Mouse (Mus musculus): ENCODE results near the gene Nemf.
"Not testable (repeated sequence)": the region's sequence is repeated elsewhere in the genome, so short reads cannot be mapped to it uniquely, and the experiment has no call there.

Nemf gene

DNA sequence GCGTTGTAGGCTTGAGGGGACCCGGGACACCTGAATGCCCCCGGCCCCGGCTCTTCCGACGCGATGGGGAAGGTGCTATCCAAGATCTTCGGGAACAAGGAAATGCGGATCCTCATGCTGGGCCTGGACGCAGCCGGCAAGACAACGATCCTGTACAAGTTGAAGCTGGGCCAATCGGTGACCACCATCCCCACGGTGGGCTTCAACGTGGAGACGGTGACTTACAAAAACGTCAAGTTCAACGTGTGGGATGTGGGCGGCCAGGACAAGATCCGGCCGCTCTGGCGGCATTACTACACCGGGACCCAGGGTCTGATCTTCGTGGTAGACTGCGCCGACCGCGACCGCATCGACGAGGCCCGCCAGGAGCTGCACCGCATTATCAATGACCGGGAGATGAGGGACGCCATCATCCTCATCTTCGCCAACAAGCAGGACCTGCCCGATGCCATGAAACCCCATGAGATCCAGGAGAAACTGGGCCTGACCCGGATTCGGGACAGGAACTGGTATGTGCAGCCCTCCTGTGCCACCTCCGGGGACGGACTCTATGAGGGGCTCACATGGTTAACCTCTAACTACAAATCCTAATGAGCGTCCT is 15.9 kb upstream of the Nemf start:
- DNase-seq (ENCODE audit: low read depth, low spot score) = peak; percentile 65

DNA sequence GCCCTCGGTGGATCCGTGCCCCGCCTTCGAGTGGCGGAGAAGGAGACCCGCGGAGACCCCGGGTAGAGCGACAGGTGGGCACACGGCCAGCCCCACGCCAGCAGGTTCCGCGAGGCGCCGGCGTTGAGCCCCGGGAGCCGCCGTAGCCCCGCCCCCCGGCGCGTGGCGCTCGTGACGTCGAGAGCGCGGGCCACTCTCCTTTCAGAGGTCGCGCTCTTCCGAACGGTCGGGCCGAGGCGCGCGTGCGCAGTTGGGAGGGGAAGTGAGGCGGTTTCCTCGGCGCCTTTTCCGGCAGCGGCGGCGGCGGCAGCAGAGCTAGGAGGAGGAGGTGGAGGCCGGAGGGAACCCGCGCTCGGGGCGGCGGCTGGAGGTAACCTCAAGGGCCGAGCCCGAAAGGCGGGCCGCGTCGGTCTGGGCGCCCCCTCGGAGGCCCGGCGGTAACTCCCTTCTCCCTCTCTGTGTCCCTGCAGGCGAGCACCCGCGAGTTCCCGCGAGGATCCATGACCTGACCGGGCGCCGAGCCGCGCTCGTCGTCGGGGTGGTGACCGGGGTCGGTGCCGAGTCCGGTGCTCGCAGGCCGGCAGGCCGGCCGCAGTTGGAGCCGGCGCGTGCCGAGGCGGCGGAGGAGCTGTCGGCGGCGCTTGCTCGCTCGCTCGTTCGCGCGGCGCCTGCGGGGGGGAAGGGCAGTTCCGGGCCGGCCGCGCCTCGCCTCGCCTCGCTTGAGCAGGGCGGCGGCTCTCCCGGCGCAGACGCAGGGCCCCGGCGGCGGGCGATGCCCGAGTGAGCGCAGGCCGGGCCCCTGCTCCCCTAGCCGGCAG is 15.1 kb upstream of the Nemf start, which contains the start of the genes Arf6 and Gm9887:
Arf6 (plus strand) TSS at position 297 of the 818 bp plus-strand sequence.
Gm9887 (minus strand) TSS at position 605 of the 818 bp plus-strand sequence.
- peak; percentile 98 for DNase-seq (ENCODE audit: low read depth, low spot score)

DNA sequence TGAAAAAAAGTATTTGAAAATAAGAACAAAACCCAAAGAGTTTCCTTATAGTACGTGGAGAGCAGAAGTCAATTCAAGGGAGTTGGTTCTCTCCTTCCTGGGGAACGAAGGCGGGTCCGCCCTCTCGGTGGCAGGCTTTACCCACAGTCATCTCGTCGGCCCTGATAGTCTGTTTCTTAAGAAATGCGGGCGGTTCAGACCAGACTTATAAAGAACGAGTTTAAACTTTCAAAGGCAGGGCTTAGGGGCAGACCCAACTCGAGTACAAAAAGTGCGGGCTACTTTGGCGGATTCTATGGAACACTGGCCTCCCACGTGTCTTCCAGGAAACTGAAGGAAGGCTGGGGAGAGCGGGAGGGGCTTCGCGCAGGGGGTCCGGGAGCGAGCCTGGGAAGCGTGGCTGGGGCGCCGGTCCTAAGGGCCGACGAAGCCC is 14.5 kb upstream of the Nemf start:
- peak; percentile 89 for DNase-seq (ENCODE audit: low read depth, low spot score)

DNA sequence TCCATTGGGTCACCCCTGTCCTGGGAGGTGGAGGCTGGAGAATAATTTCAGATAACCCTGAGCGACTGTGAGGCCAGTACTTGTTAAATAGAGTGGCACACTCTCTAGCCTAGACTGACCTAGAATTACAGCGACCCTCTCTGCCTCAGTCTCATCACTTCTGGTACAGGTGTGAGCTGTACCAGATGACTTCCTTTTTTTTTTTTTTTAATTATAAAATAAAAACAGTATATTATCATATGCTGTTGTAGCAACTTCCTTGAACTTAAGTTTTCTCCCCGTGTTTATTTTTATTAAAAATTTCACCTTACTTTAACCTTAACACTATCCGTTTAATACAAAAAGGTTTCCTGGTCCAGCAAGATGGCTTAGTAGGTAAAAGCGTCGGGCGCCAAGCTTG is 14.0 kb upstream of the Nemf start:
- no peak for DNase-seq (ENCODE audit: low read depth, low spot score)

DNA sequence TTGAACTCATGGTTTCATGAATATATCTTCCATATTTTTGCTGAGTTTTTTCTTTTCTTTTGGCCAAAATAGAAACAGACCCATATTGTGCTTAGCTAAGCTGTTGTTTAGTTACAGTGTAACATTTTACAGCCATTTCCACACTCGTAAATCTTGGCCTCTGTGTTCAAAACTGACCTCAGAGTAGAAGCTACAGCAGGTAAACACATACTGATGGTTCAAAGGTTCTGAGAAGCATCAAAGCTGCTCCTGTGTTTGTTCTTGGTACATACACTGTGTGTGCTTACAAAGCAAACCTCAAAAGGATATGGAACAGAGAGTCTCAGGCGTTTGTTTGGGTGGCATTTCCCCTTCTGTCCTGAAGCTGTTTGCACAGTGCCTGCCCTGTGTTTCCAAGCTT is 10.6 kb upstream of the Nemf start:
- DNase-seq (ENCODE audit: low read depth, low spot score) = peak; percentile 20

DNA sequence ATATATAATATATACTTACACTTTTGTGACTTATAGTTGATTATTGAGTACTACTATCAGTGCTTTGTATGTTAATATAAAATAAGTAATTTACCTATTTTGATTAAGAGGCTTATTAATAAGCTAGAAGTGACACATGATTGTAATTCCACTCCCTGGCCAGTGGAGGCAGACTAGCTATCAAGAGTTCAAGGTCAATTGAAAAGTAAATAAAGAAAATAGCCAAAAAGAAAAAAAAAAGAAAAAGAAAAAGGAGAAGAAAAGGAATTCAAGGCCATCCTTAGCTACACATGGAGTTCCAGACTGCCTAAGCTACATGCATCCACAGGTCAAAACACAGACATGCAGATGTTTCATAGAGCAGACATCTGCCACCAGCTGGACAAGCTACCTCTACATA is 9.5 kb upstream of the Nemf start:
- peak; percentile 64 for DNase-seq (ENCODE audit: low read depth, low spot score)

DNA sequence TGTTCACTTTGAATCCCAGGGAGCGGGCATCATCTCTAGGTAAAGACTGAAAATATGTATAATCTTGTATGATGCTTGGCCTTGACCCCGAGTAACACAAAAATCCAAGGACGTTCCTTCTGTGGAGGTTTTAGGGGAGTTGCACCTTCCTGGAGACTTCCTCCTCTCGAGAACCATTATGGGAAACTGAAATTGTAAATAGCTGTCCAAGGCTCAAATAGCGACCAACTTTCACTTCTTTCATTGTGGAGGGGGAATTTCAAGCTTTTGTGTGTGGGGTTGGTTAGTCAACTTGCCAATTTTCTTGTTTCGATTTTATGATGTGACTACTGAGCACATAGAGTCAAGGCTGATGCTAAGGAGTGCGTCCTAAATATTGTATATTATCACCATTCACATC is 8.8 kb upstream of the Nemf start:
- peak; percentile 77 for DNase-seq (ENCODE audit: low read depth, low spot score)

DNA sequence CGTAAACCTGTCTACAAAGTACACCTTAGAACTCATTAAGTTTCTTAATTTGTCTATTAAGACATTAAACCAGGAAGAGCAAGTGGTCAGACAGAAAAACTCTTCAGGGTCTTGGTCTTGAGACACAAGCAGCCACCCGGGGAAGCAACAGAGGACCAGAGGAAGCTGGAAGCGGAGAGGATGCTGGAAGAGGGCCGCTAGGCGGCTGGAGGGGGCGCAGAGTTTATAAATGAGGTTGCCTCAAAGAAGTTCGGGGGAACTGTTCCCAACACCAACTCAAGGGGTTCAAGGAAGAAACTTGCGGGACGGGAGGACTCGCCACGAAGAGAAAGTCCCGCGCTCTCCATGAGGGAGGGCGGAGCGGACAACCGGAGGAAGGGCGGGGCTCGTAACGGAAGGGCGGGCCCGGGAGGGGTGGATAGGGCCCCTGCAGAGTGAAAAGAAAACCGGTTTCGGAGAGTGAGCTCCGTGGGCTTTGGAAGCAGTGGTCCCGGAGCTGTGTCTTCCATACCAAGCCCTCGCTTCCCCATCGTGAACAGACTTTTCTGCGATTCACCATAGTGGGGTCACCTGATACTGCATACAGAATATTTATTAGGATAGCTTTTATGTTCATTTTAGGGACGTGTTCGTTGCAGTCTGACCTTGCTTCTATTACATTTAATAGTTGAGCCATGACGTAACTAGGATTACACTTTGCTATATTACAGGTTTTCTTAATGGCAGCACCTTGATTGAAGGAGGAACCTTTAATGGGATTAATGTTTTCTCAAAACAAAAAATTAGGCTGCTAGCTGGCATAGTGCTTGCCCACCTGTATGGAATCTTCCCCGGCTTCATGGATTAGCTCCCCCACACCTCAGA is 7.2 kb upstream of the Nemf start:
- peak; percentile 91 for DNase-seq (ENCODE audit: low read depth, low spot score)

DNA sequence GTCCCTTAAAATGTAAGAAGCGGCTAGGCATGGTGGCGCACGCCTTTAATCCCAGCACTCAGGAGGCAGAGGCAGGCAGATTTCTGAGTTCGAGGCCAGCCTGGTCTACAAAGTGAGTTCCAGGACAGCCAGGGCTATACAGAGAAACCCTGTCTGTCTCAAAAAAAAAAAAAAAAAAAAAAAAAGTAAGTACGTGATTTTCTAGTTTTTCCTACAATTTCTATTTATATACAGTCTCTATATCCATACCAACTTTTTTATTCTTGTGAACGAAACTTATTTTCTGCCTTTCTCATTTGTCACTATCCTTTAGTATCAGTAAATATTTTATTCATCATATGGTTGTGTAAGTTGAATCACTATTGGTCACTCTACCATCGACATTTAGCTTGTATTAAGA is 6.1 kb upstream of the Nemf start:
- DNase-seq (ENCODE audit: low read depth, low spot score) = not testable (repeated sequence)

DNA sequence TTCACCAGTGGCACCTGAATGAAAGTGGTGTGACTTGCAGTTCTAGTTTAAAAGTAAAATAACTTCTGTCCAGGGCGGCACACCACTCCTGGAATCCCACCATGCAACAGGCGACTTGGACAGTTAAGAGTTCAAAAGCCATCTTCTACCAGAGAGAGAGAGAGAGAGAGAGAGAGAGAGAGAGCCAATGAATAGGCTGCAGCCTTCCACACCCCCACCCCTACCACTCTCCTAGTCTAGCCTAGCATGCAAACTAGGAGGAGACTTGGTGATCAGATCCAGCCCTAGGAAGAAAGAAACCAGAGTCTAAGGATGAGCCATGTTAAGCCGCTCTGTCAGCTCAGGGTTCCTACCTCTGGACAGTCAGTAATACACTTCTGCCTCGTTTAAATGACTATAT is 5.4 kb upstream of the Nemf start:
- DNase-seq (ENCODE audit: low read depth, low spot score) = peak; percentile 76

DNA sequence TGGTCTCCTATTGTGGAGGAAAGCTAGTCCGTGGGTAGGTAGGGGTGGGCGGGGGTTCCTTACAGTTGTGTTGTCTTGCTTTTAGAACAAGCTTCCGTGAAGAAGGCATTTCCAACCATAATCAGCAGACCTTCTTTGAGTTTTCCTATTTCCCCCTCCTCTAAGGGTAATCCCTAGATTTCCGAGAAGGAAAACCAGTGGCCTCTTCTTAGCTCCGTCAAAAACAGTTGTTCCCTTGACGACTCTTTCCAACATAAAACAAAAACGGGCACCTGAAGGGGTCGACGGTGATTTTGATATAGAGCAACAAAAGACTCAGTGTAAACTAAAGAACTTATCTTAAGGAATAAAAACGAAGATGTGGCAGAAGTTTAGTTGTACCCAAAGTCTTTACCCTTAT is 5.0 kb upstream of the Nemf start:
- no peak for DNase-seq (ENCODE audit: low read depth, low spot score)

DNA sequence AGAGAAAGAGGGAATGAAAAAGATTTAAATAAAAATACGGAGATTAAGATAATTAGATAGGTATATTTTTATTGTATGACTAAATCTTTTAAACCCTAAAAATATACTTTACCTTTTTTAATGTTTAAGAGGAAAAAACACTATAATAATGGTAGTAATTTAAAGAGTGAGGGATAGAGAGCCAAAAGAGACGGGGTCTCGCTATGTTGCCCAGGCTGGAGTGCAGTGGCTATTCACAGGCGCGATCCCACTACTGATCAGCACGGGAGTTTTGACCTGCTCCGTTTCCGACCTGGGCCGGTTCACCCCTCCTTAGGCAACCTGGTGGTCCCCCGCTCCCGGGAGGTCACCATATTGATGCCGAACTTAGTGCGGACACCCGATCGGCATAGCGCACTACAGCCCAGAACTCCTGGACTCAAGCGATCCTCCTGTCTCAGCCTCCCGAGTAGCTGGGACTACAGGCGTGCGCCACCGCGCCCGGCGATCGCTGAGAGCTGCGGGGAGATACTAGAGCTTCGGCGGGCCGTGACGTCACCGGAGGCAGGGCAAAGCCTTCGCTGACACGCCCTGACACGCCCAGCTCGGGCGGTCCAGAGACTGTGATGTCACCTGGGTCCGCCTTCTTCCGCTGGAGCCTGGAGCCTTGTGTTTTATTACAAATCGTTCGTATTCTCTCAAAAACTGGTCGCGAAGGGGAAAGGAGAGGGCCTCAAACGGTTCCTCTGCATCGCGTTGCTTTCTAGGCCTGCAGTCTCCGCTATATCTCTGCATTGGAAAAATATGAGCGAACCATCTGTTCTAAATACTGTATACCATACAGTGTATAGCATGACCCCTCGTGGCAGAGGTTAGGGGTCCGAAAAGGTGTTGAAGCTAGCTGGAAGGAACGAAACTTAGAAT is 4.3 kb upstream of the Nemf start:
- peak; percentile 100 for DNase-seq (ENCODE audit: low read depth, low spot score)

DNA sequence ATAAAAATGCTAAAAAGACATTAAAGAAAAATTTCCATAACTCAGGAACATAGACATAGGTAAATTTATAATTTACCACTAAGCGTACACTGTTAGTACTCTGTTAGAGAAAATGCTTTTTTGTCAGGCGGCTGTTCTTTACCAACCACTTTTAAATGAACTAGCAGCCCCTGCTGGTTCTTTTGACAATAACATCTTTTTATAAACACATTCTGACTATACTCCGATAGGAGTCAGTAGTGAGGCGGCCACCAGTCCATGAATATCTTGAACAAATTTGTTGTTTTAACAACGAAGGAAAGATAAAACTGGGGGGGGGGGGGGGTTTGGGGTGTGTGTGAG is 3.7 kb upstream of the Nemf start:
- DNase-seq (ENCODE audit: low read depth, low spot score) = peak; percentile 94

DNA sequence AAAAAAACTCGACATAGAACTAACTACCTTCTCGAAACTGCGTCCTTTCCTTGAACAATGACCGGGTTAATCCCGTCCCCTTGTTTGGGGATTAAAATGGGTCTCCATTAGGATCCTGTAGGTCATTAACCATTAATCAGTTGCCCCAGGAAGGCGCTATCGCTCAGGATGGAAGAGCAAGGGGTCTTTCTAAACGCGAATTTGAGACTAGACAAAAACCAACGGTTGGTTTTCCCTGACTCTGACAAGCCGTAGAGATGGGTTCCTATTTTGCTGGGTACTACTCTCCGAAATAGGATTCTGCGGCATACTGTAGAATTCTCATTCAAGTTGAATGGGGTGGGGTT is 308 bp upstream of the Nemf start:
- DNase-seq (ENCODE audit: low read depth, low spot score) = no peak

DNA sequence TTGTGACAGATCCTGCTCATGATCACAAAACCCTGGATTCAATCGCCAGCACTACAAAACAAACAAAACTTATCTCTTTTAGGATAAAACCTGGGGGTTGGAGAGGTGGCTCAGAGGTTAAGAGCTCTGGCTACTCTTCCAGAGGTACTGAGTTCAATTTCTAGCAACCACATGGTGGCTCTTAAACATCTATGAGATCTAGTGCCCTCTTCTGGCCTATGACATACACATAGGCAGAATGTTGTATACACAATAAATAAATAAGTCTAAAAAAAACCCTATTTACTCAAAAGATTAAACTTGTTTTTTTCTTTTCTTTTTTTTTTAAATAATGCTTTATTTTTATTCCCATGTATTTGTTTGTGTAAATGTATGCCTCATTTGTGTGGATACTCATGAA is 5.3 kb downstream of the Nemf start:
- DNase-seq (ENCODE audit: low read depth, low spot score) = peak; percentile 46

DNA sequence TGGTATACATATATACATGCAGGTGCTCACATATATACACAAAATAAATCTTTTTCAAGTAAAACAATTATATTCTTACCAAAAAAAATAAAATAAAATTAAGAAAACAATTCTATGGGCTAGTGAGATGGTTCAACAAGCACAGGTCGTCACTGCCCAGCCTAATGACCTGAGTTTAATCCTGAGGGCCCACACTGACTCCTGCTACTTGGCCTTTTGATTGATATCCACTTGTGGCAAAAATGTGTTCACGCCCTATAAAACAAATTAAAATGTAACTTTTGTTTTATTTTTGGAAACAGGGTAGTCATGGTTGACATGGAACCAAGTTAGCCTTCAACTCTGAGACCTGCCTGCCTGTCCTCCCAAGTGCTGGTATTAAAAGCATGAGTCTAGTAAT is 7.0 kb downstream of the Nemf start:
- DNase-seq (ENCODE audit: low read depth, low spot score) = no peak

DNA sequence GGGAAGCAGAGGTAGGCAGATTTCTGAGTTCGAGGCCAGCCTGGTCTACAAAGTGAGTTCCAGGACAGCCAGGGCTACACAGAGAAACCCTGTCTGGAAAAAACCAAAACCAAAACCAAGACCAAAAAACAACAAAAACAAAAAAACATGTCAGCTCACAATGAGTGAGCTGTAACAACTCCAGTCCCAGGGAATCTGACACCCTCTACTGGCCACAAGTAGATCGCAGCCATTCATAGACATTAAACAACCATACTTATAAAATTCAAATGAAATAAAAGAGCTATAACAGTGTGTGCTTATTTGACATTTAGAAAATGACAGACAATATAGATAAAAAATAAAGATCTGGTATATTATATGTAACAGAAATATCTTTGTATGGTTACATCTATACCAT is 23.4 kb downstream of the Nemf start:
- peak; percentile 46 for DNase-seq (ENCODE audit: low read depth, low spot score)

DNA sequence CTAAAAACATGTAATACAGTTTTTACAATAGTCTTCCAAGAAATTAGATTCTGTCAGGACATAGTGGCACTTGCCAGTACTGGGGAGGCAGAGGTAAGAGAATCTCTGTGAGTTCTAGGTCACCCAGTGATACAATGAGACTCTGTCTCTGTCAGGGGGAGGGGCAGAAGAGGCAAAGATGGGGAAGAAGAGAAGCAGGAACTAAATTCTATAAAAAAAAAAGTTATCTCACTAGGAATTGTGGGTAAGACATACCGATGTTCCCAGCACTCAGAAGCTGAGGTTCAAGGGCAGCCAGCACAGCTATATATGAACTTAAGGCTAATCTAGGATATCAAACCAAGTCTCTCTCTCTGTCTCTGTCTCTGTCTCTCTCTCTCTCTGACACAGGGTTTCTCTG is 24.8 kb downstream of the Nemf start:
- no peak for DNase-seq (ENCODE audit: low read depth, low spot score)

DNA sequence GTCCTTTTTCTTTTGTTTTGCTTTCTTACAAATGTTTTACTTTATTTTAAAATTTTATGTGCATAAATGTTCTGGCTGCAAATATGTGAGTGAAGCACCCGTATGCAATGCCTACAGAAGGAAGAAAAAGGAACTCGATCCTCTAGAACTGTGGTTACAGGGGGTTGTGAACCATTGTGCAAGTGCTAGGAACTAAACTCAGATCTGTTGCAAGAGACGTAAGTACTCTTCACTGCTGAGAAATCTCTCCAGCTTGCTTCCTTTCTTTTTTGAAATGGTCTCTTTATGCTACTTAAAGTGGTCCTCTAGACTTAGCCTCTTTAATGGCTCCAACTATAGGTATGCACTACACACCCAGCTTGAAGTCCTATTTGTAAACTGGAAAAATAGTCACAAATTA is 25.8 kb downstream of the Nemf start:
- no peak for DNase-seq (ENCODE audit: low read depth, low spot score)

DNA sequence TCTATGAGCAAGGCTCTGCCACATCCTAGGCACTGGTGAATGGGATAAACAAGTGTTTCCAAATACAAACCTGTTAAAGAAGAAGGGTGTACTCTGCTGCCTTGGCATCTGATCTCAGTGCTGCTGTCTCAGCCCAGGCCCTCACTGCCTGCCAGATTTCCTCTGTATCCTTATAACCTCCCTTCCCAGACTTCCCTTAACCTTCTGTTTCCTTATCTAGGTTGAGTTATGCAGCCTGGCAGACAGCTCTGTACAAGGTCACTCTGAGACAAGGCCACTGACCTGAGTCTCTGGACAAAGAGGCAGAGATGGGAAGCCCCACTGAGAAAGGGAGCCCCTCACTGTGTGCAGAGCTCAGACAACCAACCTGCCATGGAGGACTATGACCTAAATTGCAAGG is 38.5 kb downstream of the Nemf start:
- no peak for DNase-seq (ENCODE audit: low read depth, low spot score)

DNA sequence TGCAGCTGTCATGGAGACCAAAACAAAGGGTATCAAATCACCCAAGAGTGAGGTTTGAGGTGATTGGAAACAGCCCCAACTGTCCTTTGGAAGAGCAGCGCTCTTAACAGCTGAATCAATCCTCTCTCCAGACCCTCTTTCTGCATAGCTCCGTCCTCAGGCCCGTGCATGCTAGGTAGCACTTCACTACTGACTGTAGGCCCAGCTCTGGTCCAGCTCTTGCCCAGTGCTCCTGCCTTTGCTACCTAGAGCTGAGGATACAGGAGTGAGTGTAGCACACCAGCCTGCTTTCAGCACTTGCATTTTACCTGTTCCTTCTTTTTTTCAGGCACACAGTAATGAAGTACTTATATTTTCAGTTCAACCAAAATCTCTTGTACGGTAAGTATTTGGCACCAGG is 47.3 kb downstream of the Nemf start:
- no peak for DNase-seq (ENCODE audit: low read depth, low spot score)

DNA sequence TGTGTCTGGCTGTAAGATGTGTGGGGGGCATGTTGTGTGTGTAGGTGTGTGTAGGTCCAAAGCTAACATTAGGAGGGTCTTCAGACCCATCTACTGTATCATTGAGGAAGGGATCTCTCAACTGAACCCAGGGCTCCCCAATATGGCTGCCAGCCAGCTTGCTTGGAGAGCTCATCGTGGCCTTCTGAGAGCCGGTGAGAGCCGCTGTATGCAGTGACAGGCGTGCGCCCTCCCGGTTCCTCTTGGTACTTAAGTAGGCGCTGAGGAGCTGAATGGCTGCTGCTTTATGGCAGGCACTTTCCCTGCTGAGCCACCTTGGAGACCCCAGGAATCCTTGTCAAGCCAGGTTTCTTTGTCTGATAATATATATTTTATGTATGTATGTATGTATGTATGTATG is 50.6 kb downstream of the Nemf start:
- no peak for DNase-seq (ENCODE audit: low read depth, low spot score)

Data from A20 (cell line).